Mouse (Mus musculus) limb, embryonic 13.5 days (tissue): ENCODE results near the gene Olfr142. TPM values are rescaled to one million over a fixed set of nuclear protein-coding genes. Genes with fewer than 3 reads are reported as not detected.
"Not testable (repeated sequence)": the region's sequence is repeated elsewhere in the genome, so short reads cannot be mapped to it uniquely, and the experiment has no call there.

Experiments used
- ATAC-seq: fragments of 200-750 bp; cut with Nextera tagmentation; 2 replicates; pipeline ENCODE4 v1.8.0; 2017; ENCODE audit warnings: low read depth, moderate number of reproducible peaks, moderate TSS enrichment; ENCODE audit not compliant: low FRiP score
- H3K27ac ChIP-seq: fragments of 300-500 bp; sonication (generic); 2 replicates; pipeline ENCODE4 v1.5.1; 2015; ENCODE audit warnings: inconsistent platforms, mild to moderate bottlenecking, moderate library complexity
- H3K27me3 ChIP-seq: fragments of 300-500 bp; sonication (generic); 2 replicates; pipeline ENCODE4 v1.6.1; 2015; ENCODE audit warnings: mild to moderate bottlenecking, inconsistent platforms
- H3K36me3 ChIP-seq: fragments of 300-500 bp; sonication (generic); 2 replicates; pipeline ENCODE4 v1.6.1; 2015; ENCODE audit warnings: inconsistent platforms, mild to moderate bottlenecking, moderate library complexity
- H3K4me1 ChIP-seq: fragments of 300-500 bp; sonication (generic); 2 replicates; pipeline ENCODE4 v1.6.1; 2015; ENCODE audit warnings: inconsistent platforms
- H3K4me2 ChIP-seq: fragments of 300-500 bp; sonication (generic); replicated peaks from 2 replicates; pipeline ENCODE4 v1.6.1; 2015; ENCODE audit warnings: inconsistent platforms, mild to moderate bottlenecking, moderate library complexity
- H3K4me3 ChIP-seq: fragments of 300-500 bp; sonication (generic); 2 replicates; pipeline ENCODE4 v1.5.1; 2015; ENCODE audit warnings: moderate library complexity, mild to moderate bottlenecking, inconsistent platforms
- H3K9ac ChIP-seq: fragments of 300-500 bp; sonication (generic); 2 replicates; pipeline ENCODE4 v1.6.1; 2015; ENCODE audit warnings: mild to moderate bottlenecking, inconsistent platforms
- H3K9me3 ChIP-seq: fragments of 300-500 bp; sonication (generic); 2 replicates; pipeline ENCODE4 v1.6.1; 2016; ENCODE audit warnings: inconsistent platforms
- WGBS: fragments of 180-500 bp; shearing (Covaris S2); methylation state at CpG from one replicate; pipeline ENCODE4 v1.1.7; 2015; 5-methylcytosine and 5-hydroxymethylcytosine counted together
- polyA plus RNA-seq: library from polyadenylated mRNA; unstranded; fragments of >200 nt; fragmentation: Nextera tagmentation; extraction: Ambion mirVana; gene quantifications from 2 replicates; pipeline ENCODE4 v1.2.1, GENCODE M21; 2015

Gene Olfr142
- not detected in 2 replicates for polyA plus RNA-seq

- WGBS = 91% methylated on average over 4 of the region's 4 CpGs
- no peak for ATAC-seq
Measured at GRCm38 (mm10) chr2:90257492-90257891, at the start of gene Olfr142. TSS of gene Olfr142 (minus strand) at chr2:90257592.

GRCm38 (mm10) chr2:90292741-90293140, 35.3 kb upstream of the Olfr142 start, which contains the start of gene Olfr1272:
TSS of gene Olfr1272 (minus strand) at chr2:90292841.
- Histone ChIP-seq H3K9me3 (0 out of 2 replicates have a peak, but pooled peaks cover 4% of the 10 kb centered on the region), H3K9ac (no peak within 1 kb of the TSS), H3K4me3 (no peak within 1 kb of the TSS), H3K27ac (no peak within 1 kb of the TSS), H3K4me2 (no peak within 1 kb of the TSS), H3K4me1 (no peaks in the 10 kb centered on the region), H3K36me3 (no peaks in the 10 kb centered on the region), H3K27me3 (no peaks in the 10 kb centered on the region)
- WGBS = 83% methylated on average over 6 of the region's 6 CpGs
- ATAC-seq = no peak

More at GRCm38 (mm10) chr2:90257492-90257891, at the start of gene Olfr142:
- H3K36me3 ChIP-seq = no peaks in the 10 kb centered on the region
- no peak within 1 kb of the TSS for H3K27ac ChIP-seq
- H3K4me2 ChIP-seq = no peak within 1 kb of the TSS
- no peak within 1 kb of the TSS for H3K9ac ChIP-seq
- no peaks in the 10 kb centered on the region for H3K27me3 ChIP-seq
- H3K4me3 ChIP-seq = no peak within 1 kb of the TSS
- no peaks in the 10 kb centered on the region for H3K9me3 ChIP-seq
- H3K4me1 ChIP-seq = no peaks in the 10 kb centered on the region

- Histone ChIP-seq H3K4me3 (no peak within 1 kb of the TSS), H3K27me3 (no peaks in the 10 kb centered on the region), H3K4me1 (no peaks in the 10 kb centered on the region), H3K9ac (no peak within 1 kb of the TSS), H3K27ac (no peak within 1 kb of the TSS), H3K36me3 (no peaks in the 10 kb centered on the region), H3K4me2 (no peak within 1 kb of the TSS), H3K9me3 (no peaks in the 10 kb centered on the region)
- WGBS = 83% methylated on average over 2 of the region's 2 CpGs
- no peak for ATAC-seq
Measured at GRCm38 (mm10) chr2:90270932-90271331, 13.5 kb upstream of the Olfr142 start, which contains the start of gene Olfr1271. TSS of gene Olfr1271 (minus strand) at chr2:90271032.

GRCm38 (mm10) chr2:90224393-90224792, 33.0 kb downstream of the Olfr142 start, which contains the start of gene Olfr1506:
TSS of gene Olfr1506 (minus strand) at chr2:90224493.
- not testable (repeated sequence) for H3K9ac ChIP-seq, H3K36me3 ChIP-seq, H3K4me1 ChIP-seq, H3K9me3 ChIP-seq, ATAC-seq, H3K4me3 ChIP-seq, H3K27me3 ChIP-seq, H3K4me2 ChIP-seq, H3K27ac ChIP-seq
- no CpG with 5 or more reads among the region's 6 CpGs for WGBS

Other genes with a start within 250 kb of the Olfr142 start
- not detected in 2 replicates for gene Olfr1263, start 245.5 kb downstream of the Olfr142 start, polyA plus RNA-seq
- not detected in 2 replicates for gene Olfr1264, start 232.0 kb downstream of the Olfr142 start, polyA plus RNA-seq
- gene Olfr1265, start 222.3 kb downstream of the Olfr142 start, polyA plus RNA-seq = not detected in 2 replicates
- gene Olfr140, start 194.0 kb downstream of the Olfr142 start, polyA plus RNA-seq = not detected in 2 replicates
- gene Olfr1269, start 136.2 kb downstream of the Olfr142 start, polyA plus RNA-seq = not detected in 2 replicates
- not detected in 2 replicates for gene Olfr32, start 115.3 kb downstream of the Olfr142 start, polyA plus RNA-seq
- not detected in 2 replicates for gene Olfr1270, start 104.5 kb downstream of the Olfr142 start, polyA plus RNA-seq
- gene Olfr1506, start 33.1 kb downstream of the Olfr142 start, polyA plus RNA-seq = not detected in 2 replicates
- not detected in 2 replicates for gene Olfr1271, start 13.4 kb upstream of the Olfr142 start, polyA plus RNA-seq
- gene Olfr1272, start 35.2 kb upstream of the Olfr142 start, polyA plus RNA-seq = not detected in 2 replicates
- not detected in 2 replicates for gene Gm13769, start 64.6 kb upstream of the Olfr142 start, polyA plus RNA-seq
- gene Olfr1274-ps, start 141.1 kb upstream of the Olfr142 start, polyA plus RNA-seq = not detected in 2 replicates